Mouse (Mus musculus) heart, adult 18-20 months (tissue): Measurements from ENCODE around the gene Npr2. TPM values are rescaled to one million over a fixed set of nuclear protein-coding genes. Genes with fewer than 3 reads are reported as not detected.
A peak's percentile ranks its signal among the peaks of the same experiment; 100 is the strongest.
"Not testable (repeated sequence)": the region's sequence is repeated elsewhere in the genome, so short reads cannot be mapped to it uniquely, and the experiment has no call there.

Source experiments
- DNase-seq, 2 experiments: peaks; one replicate each; pipeline ENCODE4 v3.0.0; 2021 to 2022; ENCODE audit warnings: mixed read lengths in 1 of 2
- long read RNA-seq, 2 experiments: library from polyadenylated mRNA; stranded (forward); transcript quantifications; one replicate each; pipeline ENCODE4 v2.0.0; 2021
- total RNA-seq, 2 experiments: library from RNA; stranded (reverse); gene quantifications; 2 replicates each; pipeline ENCODE4 v1.2.3; 2021

The Npr2 gene
- total RNA-seq = 10 to 100 TPM; 39.7 to 42.1 TPM
- long read RNA-seq, experiment 1, transcript Npr2-201 (22 exons, 3,660 nt) = major isoform, 16 of 23 reads
- long read RNA-seq, experiment 1, partial matches to known transcripts = 2 of 23 reads
- long read RNA-seq, experiment 1, other reads (novel, unspliced or antisense) = 5 of 23 reads
- long read RNA-seq, experiment 2, transcript Npr2-201 (22 exons, 3,660 nt) = major isoform, 12 of 14 reads
- long read RNA-seq, experiment 2, partial matches to known transcripts = 2 of 14 reads
- long read RNA-seq, experiment 2, other reads (novel, unspliced or antisense) = 0 of 14 reads

GRCm38 (mm10) chr4:43631046-43631955, at the start of gene Npr2:
Npr2 (plus strand) TSS chr4:43631935.
- DNase-seq = peak; percentile 69 to 70

GRCm38 (mm10) chr4:43582241-43582640, 49.5 kb upstream of the Npr2 start:
- DNase-seq = no peak

GRCm38 (mm10) chr4:43583421-43583820, 48.3 kb upstream of the Npr2 start:
- peak in 1 of 2 experiments; percentile 12 for DNase-seq

DNA sequence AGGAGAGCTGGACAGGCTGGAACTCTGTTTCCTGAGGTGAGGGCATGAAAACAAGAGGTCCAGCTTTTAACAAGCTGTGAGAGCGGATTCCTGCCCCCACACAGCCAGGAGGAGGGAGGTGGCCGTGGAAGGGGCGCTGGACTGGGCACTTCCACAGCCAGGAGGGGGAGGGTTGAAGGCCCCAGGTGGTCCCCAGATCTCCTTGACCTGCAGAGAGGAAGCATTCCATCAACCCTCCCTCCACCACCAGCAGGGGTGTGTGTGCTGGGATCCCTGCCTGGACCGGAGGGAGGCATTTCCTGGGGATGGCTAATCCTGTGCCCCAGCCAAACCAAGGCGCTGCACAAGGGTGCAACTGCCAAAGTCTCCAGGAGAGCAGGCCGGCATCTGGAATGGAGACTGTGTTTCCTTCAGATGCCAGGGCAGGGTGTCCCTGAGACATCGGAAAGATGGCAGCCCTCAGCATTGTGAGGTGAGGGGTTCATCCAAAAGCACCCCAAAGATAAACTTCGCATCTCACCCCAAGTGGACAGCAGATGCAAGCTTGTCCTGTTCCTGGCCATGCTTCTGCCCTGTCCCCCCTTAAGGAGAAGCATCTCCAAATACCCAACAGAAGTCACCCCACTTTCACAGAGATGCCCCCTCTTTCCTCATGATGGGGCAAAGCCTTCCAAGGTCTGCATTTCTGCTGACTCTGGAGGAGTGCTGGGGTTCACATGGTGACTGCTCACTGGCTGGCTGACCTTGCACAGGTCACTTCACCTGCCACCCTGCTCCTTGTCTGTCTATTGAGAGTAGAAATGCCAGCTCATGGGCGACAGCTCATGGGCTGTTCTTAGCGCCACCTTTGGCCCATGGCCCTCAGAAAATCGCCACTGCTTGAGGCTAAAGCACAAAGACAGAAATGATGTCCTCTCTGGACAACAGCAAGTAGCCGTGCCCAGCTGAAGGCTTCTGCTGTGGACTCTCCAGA, 47.0 kb upstream of the Npr2 start, which contains the start of gene Msmp:
Gene Msmp (minus strand): TSS at position 51 of the 973 bp plus-strand sequence.
- DNase-seq = peak; percentile 36 to 68

DNA sequence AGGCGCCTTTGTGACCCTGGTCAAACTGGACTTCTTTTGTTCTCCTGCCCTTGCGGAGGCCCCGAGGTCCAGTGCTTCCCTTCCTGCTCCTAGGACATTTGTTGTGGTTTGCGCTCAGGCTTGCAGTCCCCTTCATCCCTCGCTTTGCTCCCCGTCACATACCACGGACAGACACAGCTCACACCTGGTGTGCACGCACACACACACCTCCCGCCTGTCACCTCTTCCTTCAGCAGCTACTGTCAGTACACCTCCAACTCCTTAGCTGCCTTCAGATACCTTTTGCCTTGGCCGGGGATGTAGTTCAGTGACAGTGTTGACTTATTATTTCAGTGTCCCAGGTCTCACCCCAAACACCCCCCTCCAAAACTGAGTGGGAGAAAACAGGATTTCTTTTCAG, 46.1 kb upstream of the Npr2 start:
- DNase-seq = no peak

- DNase-seq = peak; percentile 61 to 86
Observed at GRCm38 (mm10) chr4:43586411-43586810, 45.3 kb upstream of the Npr2 start.

GRCm38 (mm10) chr4:43587681-43588080, 44.1 kb upstream of the Npr2 start:
- DNase-seq = peak; percentile 30 to 73

DNA sequence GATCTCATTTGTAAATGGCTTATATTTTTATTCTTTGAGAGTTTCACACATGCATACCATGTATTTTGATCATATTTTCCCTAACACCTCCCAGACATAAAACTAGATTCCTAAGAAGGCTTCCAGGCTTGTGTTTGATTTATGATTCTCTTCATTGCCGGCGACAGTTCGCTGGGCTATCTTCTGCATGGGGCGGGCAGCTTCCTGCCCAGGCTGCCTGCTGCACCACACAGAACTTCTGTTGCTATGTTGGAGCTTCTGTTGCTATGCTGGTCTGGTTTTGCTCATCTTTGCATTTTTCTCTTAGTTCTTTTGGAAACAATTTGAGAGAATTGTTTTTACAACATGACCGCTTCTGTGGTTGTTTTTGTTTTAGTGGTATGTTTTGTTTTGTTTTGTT, 40.2 kb upstream of the Npr2 start:
- DNase-seq = no peak

GRCm38 (mm10) chr4:43591961-43592360, 39.8 kb upstream of the Npr2 start:
- DNase-seq = no peak

- no peak for DNase-seq
Observed at GRCm38 (mm10) chr4:43593453-43593852, 38.3 kb upstream of the Npr2 start.

GRCm38 (mm10) chr4:43596597-43596996, 35.1 kb upstream of the Npr2 start:
- DNase-seq = not testable (repeated sequence)

- no peak for DNase-seq
Observed at GRCm38 (mm10) chr4:43598200-43598599, 33.5 kb upstream of the Npr2 start.

GRCm38 (mm10) chr4:43598650-43599380, 32.9 kb upstream of the Npr2 start:
- DNase-seq = no peak

DNA sequence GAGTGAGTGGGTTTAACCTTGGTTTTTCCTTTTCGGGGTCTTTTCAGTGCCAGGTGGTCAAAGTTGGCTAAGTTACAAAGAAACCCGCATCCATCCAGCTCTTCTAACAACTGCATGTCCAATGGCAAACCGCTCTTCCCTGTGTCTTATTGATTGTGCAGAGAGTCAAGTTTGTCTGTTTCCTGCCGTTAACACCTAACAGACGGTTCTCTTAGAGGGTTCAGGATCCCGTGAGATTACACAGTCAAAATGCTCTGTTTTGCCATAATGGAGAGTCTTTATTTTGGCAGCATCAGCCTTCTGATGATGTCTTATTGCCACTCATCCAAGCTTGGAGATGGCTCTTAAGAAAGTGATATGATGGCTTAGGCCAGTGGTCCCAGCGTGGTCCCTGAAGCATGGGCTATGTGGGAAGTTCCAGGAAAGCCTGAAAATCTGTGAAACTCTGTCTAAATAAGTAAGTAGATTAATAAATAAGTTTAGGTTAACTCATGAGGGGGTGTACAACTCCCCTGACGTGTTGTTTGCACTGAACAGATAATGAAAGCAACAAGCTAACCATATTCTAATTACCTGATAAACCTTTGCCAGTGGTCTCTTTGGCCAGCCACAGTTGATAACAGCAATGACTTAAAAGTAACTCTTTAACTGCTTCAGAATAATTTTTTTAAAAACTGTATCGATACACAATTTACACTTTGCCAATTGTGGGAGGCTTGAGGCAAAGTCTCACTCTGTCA, 31.4 kb upstream of the Npr2 start:
- DNase-seq = no peak

DNA sequence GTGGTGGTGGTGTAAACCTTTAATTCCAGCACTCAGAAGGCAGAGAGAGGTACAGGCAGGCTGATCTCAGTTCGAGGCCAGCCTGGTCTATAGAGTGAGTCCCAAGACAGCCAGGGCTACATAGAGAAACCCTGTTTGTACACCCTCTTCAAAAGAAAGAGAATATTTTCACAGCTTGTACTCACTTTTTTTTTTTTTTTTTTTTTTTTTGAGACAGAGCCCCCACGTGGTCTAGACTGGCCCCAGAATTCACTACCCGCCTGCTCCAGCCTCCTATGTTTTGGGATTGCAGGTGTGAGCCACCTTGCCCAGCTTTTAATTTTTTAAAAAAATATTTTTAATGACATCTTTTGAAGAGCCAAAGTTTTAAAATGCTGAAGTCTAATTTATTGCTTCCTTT, 27.6 kb upstream of the Npr2 start:
- no peak for DNase-seq

GRCm38 (mm10) chr4:43604751-43605685, 26.7 kb upstream of the Npr2 start:
- DNase-seq = no peak

DNA sequence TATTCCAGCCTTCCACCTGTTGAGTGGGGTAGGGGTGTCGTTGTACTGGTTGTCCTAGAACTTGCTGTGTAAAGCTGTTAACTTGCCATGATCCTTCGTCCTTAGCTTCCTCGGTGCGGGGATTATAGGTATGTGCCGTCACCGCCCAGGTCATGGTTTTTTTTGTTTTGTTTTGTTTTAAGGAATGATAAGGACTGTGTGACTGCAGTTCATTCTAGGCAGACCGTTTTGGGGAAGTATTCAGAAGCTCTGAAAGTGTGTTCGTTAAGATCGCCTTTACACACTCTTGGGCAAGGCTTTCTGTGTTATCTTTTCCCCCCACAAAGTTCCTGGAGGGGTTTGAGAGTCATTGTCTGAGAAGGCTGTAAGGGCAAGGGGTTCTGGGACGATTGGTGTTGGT, 19.2 kb upstream of the Npr2 start:
- DNase-seq = no peak

GRCm38 (mm10) chr4:43613060-43613730, 18.5 kb upstream of the Npr2 start:
- DNase-seq = peak in 1 of 2 experiments; percentile 23
